Mouse (Mus musculus): ENCODE data around the gene Dph5. TPM values are rescaled to one million over a fixed set of nuclear protein-coding genes. Genes with fewer than 3 reads are reported as not detected.

The Dph5 gene
- polyA plus RNA-seq, 1 experiment from 2014 or later: 23.5 TPM

DNA sequence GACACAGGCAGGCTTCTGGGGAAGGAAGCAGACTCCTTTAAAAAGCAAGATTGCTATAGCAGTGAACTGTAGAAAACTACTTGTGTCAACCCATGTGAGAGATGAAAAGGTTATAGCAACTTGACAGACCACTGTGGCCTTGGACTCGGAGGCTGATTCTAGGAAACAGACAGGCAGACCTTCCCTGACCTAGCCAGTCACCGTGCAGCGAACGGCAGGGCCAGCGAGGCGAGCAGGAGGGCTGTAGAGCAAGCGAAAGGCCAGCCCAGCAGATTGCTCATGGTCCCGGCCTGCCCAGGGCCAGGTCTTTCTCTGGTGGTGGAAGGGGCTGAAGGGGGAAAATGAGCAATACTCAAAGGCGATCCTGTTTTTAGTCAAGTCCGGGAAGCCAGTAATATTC lies 50.2 kb downstream of the Dph5 start:
- 79% methylated on average over 10 of the region's 10 CpGs for WGBS (ENCODE audit: insufficient replicate concordance)
- H3K4me2 ChIP-seq: no peak overlapping the region
- H3K9ac ChIP-seq: no peak overlapping the region
- H3K9me3 ChIP-seq (replicated peaks): no peaks in the 10 kb centered on the region
- H3K27ac ChIP-seq: no peak overlapping the region
- no peaks in the 10 kb centered on the region for H3K27me3 ChIP-seq
- DNase-seq (no peak), ATAC-seq (ENCODE audit: low read depth) (no peak)
- H3K4me3 ChIP-seq (replicated peaks): no peak overlapping the region
- H3K4me1 ChIP-seq (replicated peaks): no peaks in the 10 kb centered on the region
- peaks cover 18% of the 10 kb centered on the region for H3K36me3 ChIP-seq

DNA sequence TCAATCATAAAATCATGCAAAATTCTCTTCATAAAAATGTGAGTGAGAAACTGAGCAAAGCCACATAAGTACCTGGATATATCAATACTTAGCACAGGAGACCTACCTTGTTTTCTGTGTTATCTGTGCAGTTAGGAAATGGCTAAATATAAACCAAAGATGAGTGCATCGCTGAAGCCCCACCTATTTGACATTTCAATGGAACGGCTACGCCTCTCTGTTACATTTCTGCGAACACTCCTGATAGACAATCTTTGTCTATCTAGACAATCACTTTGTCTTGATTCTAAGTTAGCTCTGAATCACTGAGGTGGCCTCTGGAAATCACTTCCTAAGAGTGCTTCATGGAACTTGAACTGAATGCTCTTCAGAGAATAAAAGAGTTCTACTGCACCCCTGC lies 52.9 kb downstream of the Dph5 start:
- no peaks in the 10 kb centered on the region for H3K9me3 ChIP-seq (replicated peaks)
- H3K4me3 ChIP-seq (replicated peaks): no peak overlapping the region
- no peak overlapping the region for H3K4me2 ChIP-seq
- H3K9ac ChIP-seq: no peak overlapping the region
- H3K27ac ChIP-seq: no peak overlapping the region
- WGBS (ENCODE audit: insufficient replicate concordance): 82% methylated on average over 4 of the region's 4 CpGs
- no peaks in the 10 kb centered on the region for H3K27me3 ChIP-seq
- H3K4me1 ChIP-seq (replicated peaks): no peaks in the 10 kb centered on the region
- peaks cover 38% of the 10 kb centered on the region for H3K36me3 ChIP-seq
- no peak for DNase-seq
- ATAC-seq (ENCODE audit: low read depth): no peak

DNA sequence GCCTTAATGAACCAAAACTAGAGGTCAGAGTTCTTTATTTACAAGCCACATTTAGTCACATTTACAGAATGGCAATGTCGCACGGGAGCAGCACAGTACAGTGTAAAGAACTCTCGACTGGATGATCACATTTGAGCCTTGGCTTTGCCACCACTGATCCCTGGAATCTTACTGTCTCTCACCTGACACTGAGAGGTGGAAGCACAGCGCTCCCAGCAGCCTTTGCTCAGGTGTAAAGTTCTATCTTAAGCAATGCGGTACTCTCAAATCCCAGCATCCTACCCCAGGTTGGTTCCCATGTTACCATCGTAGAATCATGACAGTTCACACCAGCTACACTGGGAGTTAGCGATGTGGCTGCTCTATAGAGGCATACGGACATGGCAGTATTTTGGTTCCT lies 53.8 kb downstream of the Dph5 start:
- H3K4me3 ChIP-seq (replicated peaks): no peak overlapping the region
- H3K9ac ChIP-seq: no peak overlapping the region
- no peak overlapping the region for H3K4me2 ChIP-seq
- H3K27ac ChIP-seq: no peak overlapping the region
- no peak for DNase-seq
- 79% methylated on average over 8 of the region's 8 CpGs for WGBS (ENCODE audit: insufficient replicate concordance)
- peaks cover 44% of the 10 kb centered on the region for H3K36me3 ChIP-seq
- H3K9me3 ChIP-seq (replicated peaks): no peaks in the 10 kb centered on the region
- H3K4me1 ChIP-seq (replicated peaks): peaks cover 4% of the 10 kb centered on the region
- H3K27me3 ChIP-seq: no peaks in the 10 kb centered on the region
- no peak for ATAC-seq (ENCODE audit: low read depth)

DNA sequence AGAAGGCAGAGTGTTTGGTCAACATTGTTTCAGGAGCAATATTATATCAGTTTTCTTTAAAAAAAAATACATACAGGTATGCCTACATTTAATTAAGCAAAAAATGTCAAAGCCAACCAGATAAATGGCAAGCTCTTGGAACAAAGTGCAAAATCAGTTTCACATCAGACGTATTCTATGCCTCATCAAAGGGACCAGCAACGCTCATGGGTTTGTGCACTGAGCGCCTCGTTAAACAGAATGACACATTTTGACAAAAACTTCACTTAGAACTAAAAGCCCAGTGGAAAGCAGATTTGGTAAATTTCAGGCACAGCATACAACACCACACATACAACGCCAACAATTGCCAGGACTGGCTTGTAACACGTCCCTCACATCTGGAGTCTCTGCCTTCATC lies 56.7 kb downstream of the Dph5 start:
- 86% methylated on average over 6 of the region's 6 CpGs for WGBS (ENCODE audit: insufficient replicate concordance)
- Histone ChIP-seq H3K4me3 (replicated peaks) (no peak overlapping the region), H3K27me3 (no peaks in the 10 kb centered on the region), H3K9ac (no peak overlapping the region), H3K9me3 (replicated peaks) (no peaks in the 10 kb centered on the region), H3K36me3 (peaks cover 50% of the 10 kb centered on the region), H3K4me1 (replicated peaks) (peaks cover 5% of the 10 kb centered on the region), H3K4me2 (no peak overlapping the region), H3K27ac (no peak overlapping the region)
- no peak for ATAC-seq (ENCODE audit: low read depth)
- DNase-seq: no peak

DNA sequence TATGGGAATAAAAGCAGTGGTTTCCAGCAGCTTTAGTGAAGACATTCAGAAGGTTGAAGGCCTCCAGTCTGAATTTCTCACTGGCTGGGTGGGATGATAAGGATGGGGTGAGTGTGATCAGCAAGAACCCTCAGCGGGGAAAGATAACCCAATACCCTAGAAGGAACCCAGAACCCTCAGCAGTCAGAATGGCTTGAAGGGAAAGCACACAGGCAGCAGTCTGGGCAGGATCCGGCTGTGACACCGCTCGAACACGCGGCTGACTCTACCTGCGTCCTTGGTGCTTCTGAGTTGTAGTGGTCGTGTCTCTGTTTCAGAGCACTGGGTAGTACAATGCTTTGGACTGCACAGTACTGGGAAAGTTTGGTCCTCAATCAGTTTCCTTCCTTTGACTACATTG lies 58.6 kb downstream of the Dph5 start:
- DNase-seq (no peak), ATAC-seq (ENCODE audit: low read depth) (peak; percentile 57; the same call in 1 of the 2 replicates)
- peaks cover 23% of the 10 kb centered on the region for H3K4me1 ChIP-seq (replicated peaks)
- H3K9ac ChIP-seq: no peak overlapping the region
- H3K4me3 ChIP-seq (replicated peaks): no peak overlapping the region
- no peak overlapping the region for H3K27ac ChIP-seq
- no peak overlapping the region for H3K4me2 ChIP-seq
- WGBS (ENCODE audit: insufficient replicate concordance): 82% methylated on average over 8 of the region's 8 CpGs
- H3K9me3 ChIP-seq (replicated peaks): no peaks in the 10 kb centered on the region
- H3K27me3 ChIP-seq: no peaks in the 10 kb centered on the region
- peaks cover 58% of the 10 kb centered on the region for H3K36me3 ChIP-seq

DNA sequence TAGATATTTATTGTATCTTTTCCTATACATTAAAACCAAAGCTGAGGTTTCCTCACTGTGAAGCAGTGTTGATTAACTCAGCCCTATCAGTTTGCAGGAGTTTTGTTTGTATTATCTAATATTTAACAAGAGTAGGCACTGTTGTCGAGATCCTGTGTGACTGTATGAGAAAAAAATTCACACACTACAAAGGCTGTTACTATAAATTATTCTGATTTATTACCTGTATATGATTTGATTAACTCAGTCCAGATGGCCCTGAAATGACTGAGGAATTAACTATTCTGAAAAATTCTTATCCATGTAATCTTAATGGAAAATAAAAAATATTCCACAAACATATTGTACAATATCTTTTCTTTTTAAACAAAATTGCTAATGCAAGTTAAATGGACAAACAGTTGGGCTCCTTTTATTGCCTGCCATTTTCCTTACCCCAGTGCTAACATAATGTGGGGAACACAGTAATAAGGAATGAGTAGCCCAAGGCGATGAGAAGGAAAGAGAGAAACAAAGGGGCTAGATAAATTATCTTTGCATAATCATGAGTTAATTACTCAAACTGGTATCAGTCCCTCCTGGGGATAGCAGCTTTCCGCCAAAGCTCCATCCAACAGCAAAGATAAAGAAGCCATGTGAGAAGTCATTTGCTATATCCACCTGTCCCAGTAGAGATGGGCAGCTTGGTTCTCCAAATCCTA lies 61.7 kb downstream of the Dph5 start:
- DNase-seq (no peak), ATAC-seq (ENCODE audit: low read depth) (no peak)
- no peak overlapping the region for H3K4me2 ChIP-seq
- no peak overlapping the region for H3K4me3 ChIP-seq (replicated peaks)
- no peak overlapping the region for H3K9ac ChIP-seq
- no peak overlapping the region for H3K27ac ChIP-seq
- H3K27me3 ChIP-seq: no peaks in the 10 kb centered on the region
- H3K4me1 ChIP-seq (replicated peaks): peaks cover 24% of the 10 kb centered on the region
- peaks cover 56% of the 10 kb centered on the region for H3K36me3 ChIP-seq
- 67% methylated on average over 3 of the region's 3 CpGs for WGBS (ENCODE audit: insufficient replicate concordance)
- no peaks in the 10 kb centered on the region for H3K9me3 ChIP-seq (replicated peaks)

DNA sequence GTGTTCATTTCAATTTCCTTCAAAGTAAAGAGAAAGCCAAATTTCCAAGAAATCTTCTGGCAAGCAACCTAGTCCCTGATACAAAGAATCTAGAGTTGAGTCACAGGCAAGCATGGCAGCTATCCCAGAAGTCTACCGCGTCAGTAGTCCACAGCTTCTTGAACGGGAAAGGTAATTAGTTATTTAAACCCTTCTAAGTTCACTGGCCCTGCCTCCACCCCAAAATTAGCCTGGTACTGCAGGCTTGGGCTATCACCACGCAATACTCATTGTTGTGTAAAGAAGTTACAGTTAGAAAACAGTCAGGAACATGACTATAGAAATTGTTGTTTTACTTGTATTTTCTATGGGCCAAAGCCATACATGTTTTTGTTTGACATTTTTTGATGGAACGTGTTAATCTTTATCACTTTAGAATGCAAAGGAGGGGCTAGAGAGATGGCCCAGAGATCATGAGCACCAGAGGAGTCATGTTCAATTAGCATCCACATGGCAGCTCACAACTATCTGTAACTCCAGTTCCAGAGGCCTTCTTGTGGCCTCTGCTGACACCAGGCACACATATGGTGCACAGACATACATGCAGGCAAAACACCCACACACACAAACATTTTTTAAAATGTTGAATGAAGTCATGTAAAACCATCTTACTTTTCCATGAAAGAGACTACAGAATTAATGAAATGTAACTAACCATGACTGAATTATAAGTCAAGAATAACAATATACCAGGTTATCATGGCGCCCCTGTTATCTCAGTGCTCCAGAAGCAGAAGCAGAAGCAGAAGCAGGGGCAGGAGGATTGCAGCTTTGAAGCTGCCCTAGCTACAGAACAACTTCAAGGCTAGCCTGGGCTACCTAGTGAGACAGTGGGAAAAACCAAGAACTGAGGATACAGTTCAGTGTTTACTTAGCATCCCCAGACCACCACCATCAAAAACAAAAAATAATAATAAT lies 62.6 kb downstream of the Dph5 start:
- peak; percentile 68 for ATAC-seq (ENCODE audit: low read depth)
- Histone ChIP-seq H3K4me2 (no peak overlapping the region), H3K9ac (no peak overlapping the region), H3K4me1 (replicated peaks) (peaks cover 24% of the 10 kb centered on the region), H3K27ac (0 out of 2 replicates have a peak overlapping the region, but pooled peaks have one; percentile 23), H3K36me3 (peaks cover 51% of the 10 kb centered on the region), H3K9me3 (replicated peaks) (no peaks in the 10 kb centered on the region), H3K4me3 (replicated peaks) (no peak overlapping the region), H3K27me3 (no peaks in the 10 kb centered on the region)
- DNase-seq: no peak
- 81% methylated on average over 6 of the region's 6 CpGs for WGBS (ENCODE audit: insufficient replicate concordance)

DNA sequence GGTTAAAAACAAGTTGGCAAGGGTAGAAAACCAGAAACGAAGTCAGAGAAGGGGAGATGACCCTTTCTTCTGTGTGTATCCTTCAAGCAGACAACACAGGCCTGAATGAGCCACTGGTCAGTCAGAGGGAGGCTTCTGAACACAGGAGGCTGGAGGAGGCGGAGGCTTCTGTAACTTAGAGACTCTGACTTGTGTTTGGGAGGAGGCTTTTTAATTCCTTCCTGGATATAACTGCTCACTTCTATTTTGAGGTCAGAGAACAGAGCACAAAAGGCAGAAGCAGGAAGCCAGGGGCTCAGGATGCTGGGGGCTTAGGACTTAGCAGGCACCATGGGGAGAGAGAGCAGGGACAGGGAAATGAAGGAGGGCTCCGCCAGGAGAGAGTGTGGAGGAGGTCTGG lies 63.6 kb downstream of the Dph5 start:
- no peak overlapping the region for H3K9ac ChIP-seq
- WGBS (ENCODE audit: insufficient replicate concordance): 78% methylated on average over 3 of the region's 3 CpGs
- DNase-seq (no peak), ATAC-seq (ENCODE audit: low read depth) (no peak)
- no peaks in the 10 kb centered on the region for H3K27me3 ChIP-seq
- peaks cover 22% of the 10 kb centered on the region for H3K4me1 ChIP-seq (replicated peaks)
- 0 out of 2 replicates have a peak overlapping the region, but pooled peaks have one; percentile 23 for H3K27ac ChIP-seq
- H3K9me3 ChIP-seq (replicated peaks): no peaks in the 10 kb centered on the region
- H3K4me3 ChIP-seq (replicated peaks): no peak overlapping the region
- no peak overlapping the region for H3K4me2 ChIP-seq
- H3K36me3 ChIP-seq: peaks cover 52% of the 10 kb centered on the region

DNA sequence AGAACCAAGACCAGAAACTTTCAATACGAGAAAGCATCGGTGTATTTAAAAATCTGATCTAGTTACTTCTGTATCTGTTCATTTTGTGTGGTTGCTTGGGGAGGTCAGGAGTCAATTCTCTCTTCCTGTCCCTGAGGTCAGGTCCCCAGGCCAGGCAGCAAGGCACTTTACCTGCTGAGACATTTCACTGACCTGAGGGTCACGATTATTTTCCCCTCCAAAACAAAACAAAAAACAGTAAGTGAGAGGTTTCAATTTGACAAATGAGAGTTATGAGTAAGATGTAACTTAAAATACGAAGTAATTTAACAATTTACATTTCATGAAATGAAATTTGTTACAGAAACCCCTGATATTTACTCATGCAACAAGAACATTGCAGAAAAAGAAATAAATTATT lies 64.7 kb downstream of the Dph5 start:
- 82% methylated on average over 4 of the region's 4 CpGs for WGBS (ENCODE audit: insufficient replicate concordance)
- peaks cover 50% of the 10 kb centered on the region for H3K36me3 ChIP-seq
- H3K9me3 ChIP-seq (replicated peaks): no peaks in the 10 kb centered on the region

DNA sequence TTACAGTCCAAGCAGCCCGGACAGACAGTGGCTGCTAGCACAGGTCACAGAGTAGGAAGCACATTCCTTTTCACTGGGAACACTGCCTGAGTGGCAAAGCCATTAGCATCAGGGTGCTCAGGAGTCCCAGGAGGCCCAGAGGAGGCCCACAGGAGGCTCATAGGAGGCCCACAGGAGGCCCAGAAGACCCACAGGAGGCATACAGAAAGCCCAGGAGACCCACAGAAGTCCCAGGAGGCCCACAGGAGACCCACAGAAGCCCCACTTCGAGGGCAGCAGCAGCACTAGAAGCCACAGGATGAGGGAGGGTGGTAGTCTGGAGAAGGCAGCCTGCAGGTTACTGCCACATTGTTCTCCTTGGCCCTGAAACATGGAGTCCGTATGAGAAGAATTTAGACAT lies 65.5 kb downstream of the Dph5 start:
- no peak overlapping the region for H3K4me3 ChIP-seq (replicated peaks)
- no peak overlapping the region for H3K9ac ChIP-seq
- no peak for ATAC-seq (ENCODE audit: low read depth)
- no peak for DNase-seq
- peaks cover 19% of the 10 kb centered on the region for H3K4me1 ChIP-seq (replicated peaks)
- 67% methylated on average over 3 of the region's 3 CpGs for WGBS (ENCODE audit: insufficient replicate concordance)
- no peaks in the 10 kb centered on the region for H3K9me3 ChIP-seq (replicated peaks)
- H3K4me2 ChIP-seq: no peak overlapping the region
- no peak overlapping the region for H3K27ac ChIP-seq
- peaks cover 49% of the 10 kb centered on the region for H3K36me3 ChIP-seq
- no peaks in the 10 kb centered on the region for H3K27me3 ChIP-seq

More for the DNA sequence above, 64.7 kb downstream of the Dph5 start:
- Histone ChIP-seq H3K9ac (no peak overlapping the region), H3K27ac (no peak overlapping the region), H3K4me3 (replicated peaks) (no peak overlapping the region), H3K27me3 (no peaks in the 10 kb centered on the region), H3K4me1 (replicated peaks) (peaks cover 19% of the 10 kb centered on the region), H3K4me2 (no peak overlapping the region)
- no peak for DNase-seq
- ATAC-seq (ENCODE audit: low read depth): no peak

DNA sequence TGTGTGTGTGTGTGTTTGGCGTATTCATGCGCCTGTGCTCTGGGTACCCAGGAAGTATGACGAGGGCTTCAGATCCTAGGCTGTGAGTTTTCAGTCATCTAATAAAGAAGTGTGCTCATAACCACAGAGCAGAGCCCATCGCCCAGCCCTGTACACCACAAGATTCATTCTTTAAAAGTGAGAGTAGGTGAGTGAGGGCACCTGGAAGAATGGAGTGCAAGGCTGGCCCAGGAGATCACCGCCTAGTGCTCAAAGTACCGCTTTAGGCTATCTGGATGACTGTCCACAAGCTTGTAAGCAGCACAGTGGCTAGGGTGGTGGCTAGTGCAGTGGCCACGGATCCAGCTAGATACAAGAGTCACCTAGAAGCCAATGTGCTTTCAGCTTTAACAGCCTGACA lies 69.6 kb downstream of the Dph5 start:
- ATAC-seq (ENCODE audit: low read depth): no peak
- Histone ChIP-seq H3K9ac (no peak overlapping the region), H3K36me3 (peaks cover 26% of the 10 kb centered on the region), H3K4me1 (replicated peaks) (no peaks in the 10 kb centered on the region), H3K4me2 (no peak overlapping the region), H3K9me3 (replicated peaks) (no peaks in the 10 kb centered on the region), H3K27ac (no peak overlapping the region), H3K4me3 (replicated peaks) (no peak overlapping the region), H3K27me3 (no peaks in the 10 kb centered on the region)
- no peak for DNase-seq
- WGBS (ENCODE audit: insufficient replicate concordance): 88% methylated on average over 7 of the region's 7 CpGs
